Mouse (Mus musculus) cerebellum, adult 9-10 months (tissue): ENCODE measurements at regions not wholly inside any gene's neighbourhood (a gene's known extent, or its start where the extent isn't known, plus 50 kb on each side); places are given as distances from the start of the nearest gene placed in this dataset.

Source experiments
- DNase-seq: peaks from one replicate; pipeline ENCODE4 v3.0.0; 2022

- DNase-seq: no peak
Observed at GRCm38 (mm10) chr2:118039819-118040206, 71.9 kb upstream of the Thbs1 start.

GRCm38 (mm10) chr2:118042380-118043055 lies 69.2 kb upstream of the Thbs1 start:
- DNase-seq: no peak

DNA sequence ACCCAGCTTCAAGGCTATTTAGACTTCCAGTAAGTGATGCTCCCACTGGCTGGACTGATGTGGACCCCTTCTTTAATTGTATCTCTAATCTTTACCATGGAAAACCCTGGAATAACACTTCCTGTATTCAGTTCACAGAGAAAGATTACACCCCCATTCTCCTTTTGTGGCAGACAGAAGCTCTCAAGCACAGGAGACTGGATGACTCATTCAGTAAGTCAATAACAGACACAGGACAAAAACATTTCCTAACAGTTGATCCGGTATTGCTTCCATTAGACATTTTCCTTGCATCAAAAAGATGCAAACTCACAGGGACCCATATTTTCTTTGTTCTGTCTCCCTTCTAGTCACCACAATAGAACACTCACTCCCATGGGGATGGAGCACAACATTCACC lies 67.0 kb upstream of the Thbs1 start:
- DNase-seq: no peak

DNA sequence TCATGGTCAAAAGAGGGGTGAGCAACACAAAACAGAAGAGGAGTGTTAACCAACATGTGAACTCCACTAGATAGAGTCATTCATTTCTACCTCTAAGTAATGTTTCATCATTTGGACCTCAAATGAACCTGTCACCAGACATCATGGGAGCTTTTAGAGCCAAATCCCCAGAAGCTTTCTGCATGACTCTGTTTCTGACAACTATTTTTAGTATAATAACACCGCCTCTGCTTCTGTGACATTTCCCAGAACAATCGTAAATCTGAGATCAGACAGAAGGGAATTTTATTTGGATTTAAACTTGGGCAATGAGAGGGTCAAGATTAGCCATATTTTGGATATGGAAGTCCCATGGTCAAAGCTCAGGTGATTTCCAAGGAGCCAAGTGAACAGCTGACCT lies 61.4 kb upstream of the Thbs1 start:
- DNase-seq: no peak

GRCm38 (mm10) chr2:118051610-118052009 lies 60.1 kb upstream of the Thbs1 start:
- no peak for DNase-seq

- DNase-seq: no peak
Observed at GRCm38 (mm10) chr2:118053512-118053911, 58.2 kb upstream of the Thbs1 start.

DNA sequence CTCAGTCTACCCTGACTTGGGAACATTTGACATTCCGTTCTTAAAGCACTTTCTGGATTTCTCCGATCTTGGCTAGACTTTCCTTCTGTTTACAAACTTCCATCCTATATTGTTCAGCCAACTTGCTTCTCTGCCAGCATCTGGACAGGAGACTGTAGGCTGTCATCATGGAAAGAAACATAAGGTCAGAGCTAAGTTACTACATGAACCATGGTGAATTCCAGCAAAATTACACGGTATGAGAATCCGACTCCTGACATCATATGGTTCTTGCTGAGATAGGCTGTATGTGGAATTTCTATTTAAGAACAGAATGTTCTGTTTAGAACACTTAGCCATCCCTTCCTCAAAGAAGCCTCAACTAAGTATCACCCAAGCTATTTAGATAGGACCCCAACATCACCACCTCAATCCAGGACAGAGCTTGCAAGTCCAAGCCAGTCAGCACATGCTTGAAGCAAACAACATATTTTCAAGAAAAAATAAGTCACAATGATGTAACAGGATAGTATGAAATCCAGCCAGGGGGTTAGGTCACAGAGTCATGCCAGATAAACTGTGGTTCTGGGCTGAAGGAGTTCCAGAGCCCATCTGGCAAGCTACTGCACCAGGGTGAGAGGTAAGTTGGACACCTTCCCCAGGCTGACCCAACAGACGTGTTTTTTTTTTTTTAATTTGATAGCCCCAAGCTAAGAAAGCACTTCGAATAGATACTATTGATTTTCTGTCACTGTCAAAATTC lies 52.9 kb upstream of the Thbs1 start:
- DNase-seq: no peak

- DNase-seq: no peak
Observed at GRCm38 (mm10) chr2:118061291-118061690, 50.4 kb upstream of the Thbs1 start.
